Mouse (Mus musculus): ENCODE data around the gene Crb1.
"Not testable (repeated sequence)": the region's sequence is repeated elsewhere in the genome, so short reads cannot be mapped to it uniquely, and the experiment has no call there.

The Crb1 gene

GRCm38 (mm10) chr1:139371341-139371740 is 5.6 kb downstream of the Crb1 start:
- Histone ChIP-seq H3K36me3 (ENCODE audit: control insufficient read depth, insufficient read depth, low read length, poor library complexity, severe bottlenecking) (no peaks in the 10 kb centered on the region), H3K27me3 (ENCODE audit: control insufficient read depth, insufficient read depth, low read length, poor library complexity, severe bottlenecking) (no peaks in the 10 kb centered on the region)
- DNase-seq (ENCODE audit: low read depth, low spot score): no peak

DNA sequence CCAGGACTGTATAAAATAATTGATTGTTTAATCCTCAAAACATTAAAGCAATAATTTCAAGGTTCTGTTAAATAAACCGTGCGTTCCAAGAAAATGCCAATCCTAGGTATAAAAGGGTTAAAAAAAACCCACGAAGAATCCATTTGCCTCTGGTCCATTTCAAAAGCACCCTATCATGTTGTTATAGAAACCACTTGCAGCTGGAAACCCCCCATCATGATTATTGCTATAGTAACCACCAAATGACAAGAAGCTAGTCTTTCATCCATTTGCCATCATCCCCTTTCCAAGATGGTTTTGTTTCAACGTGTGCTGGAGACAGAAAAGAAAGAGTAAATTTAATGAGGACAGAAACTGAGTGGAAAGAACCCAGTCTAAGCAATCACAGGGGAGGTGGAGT is 28.3 kb downstream of the Crb1 start:
- no peak for DNase-seq (ENCODE audit: low read depth, low spot score)
- Histone ChIP-seq H3K36me3 (ENCODE audit: control insufficient read depth, insufficient read depth, low read length, poor library complexity, severe bottlenecking) (no peaks in the 10 kb centered on the region), H3K27me3 (ENCODE audit: control insufficient read depth, insufficient read depth, low read length, poor library complexity, severe bottlenecking) (no peaks in the 10 kb centered on the region)

- DNase-seq (ENCODE audit: low read depth, low spot score): peak; percentile 55
- H3K36me3 ChIP-seq (ENCODE audit: control insufficient read depth, insufficient read depth, low read length, poor library complexity, severe bottlenecking): no peaks in the 10 kb centered on the region
- no peaks in the 10 kb centered on the region for H3K27me3 ChIP-seq (ENCODE audit: control insufficient read depth, insufficient read depth, low read length, poor library complexity, severe bottlenecking)
These were observed 30.1 kb downstream of the Crb1 start for GRCm38 (mm10) chr1:139346602-139347371.

- Histone ChIP-seq H3K27me3 (ENCODE audit: control insufficient read depth, insufficient read depth, low read length, poor library complexity, severe bottlenecking) (no peaks in the 10 kb centered on the region), H3K36me3 (ENCODE audit: control insufficient read depth, insufficient read depth, low read length, poor library complexity, severe bottlenecking) (no peaks in the 10 kb centered on the region)
- DNase-seq (ENCODE audit: low read depth, low spot score): no peak
These were observed 30.8 kb downstream of the Crb1 start for GRCm38 (mm10) chr1:139346030-139346601.

DNA sequence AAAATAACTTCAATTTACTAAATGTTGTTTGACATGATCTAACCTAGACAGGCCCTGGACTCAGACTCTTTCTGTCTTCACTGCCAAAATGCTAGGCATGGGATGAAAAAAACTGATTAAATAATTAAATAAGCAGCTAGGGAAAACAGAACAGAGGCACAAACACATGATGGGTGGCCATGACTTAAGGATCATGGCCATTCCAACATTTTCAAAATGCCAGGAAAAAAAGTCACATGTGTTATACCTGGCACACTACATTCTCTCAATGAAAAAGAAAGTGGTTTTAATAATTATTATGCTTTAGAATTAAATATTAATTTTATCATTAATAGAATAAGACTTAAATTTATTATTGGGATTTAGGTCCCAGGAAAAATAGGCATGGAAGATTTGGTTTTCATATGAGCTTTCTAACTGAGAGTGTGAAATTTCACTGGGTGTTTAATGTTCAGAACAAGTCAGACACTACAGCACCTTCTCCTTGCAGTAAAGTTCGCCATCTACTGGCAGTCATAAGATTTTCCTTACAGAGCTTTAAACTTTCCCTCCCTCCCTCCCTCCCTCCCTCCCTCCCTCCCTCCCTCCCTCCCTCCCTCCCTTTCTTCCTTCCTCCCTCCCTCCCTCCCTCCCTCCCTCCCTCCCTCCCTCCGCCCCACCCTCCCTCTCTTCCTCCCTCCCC is 36.6 kb downstream of the Crb1 start:
- H3K36me3 ChIP-seq (ENCODE audit: control insufficient read depth, insufficient read depth, low read length, poor library complexity, severe bottlenecking): no peaks in the 10 kb centered on the region
- DNase-seq (ENCODE audit: low read depth, low spot score): peak; percentile 35

DNA sequence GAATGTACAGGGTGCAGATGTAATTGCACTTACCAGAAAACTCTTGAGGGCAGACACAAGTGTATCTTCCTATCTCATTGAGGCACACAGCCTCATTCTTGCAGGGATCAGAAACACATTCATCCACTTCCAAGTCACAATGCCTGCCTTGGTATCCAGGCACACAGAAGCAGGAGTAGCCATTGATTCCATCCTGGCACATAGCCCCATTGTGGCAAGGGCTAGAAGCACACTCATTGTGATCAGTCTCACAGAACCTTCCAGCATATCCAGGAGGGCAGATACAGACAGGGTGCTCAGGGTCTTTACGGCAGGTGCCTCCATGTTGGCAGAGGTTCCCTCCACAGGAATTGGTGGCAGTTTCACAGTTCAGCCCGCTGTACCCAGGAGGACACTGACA is 39.9 kb downstream of the Crb1 start:
- no peak for DNase-seq (ENCODE audit: low read depth, low spot score)
- H3K36me3 ChIP-seq (ENCODE audit: control insufficient read depth, insufficient read depth, low read length, poor library complexity, severe bottlenecking): no peaks in the 10 kb centered on the region
- no peaks in the 10 kb centered on the region for H3K27me3 ChIP-seq (ENCODE audit: control insufficient read depth, insufficient read depth, low read length, poor library complexity, severe bottlenecking)

More for the DNA sequence above, 36.6 kb downstream of the Crb1 start:
- no peaks in the 10 kb centered on the region for H3K27me3 ChIP-seq (ENCODE audit: control insufficient read depth, insufficient read depth, low read length, poor library complexity, severe bottlenecking)

- no peaks in the 10 kb centered on the region for H3K36me3 ChIP-seq (ENCODE audit: control insufficient read depth, insufficient read depth, low read length, poor library complexity, severe bottlenecking)
- no peaks in the 10 kb centered on the region for H3K27me3 ChIP-seq (ENCODE audit: control insufficient read depth, insufficient read depth, low read length, poor library complexity, severe bottlenecking)
- DNase-seq (ENCODE audit: low read depth, low spot score): no peak
These were observed 48.1 kb downstream of the Crb1 start for GRCm38 (mm10) chr1:139328811-139329210.

DNA sequence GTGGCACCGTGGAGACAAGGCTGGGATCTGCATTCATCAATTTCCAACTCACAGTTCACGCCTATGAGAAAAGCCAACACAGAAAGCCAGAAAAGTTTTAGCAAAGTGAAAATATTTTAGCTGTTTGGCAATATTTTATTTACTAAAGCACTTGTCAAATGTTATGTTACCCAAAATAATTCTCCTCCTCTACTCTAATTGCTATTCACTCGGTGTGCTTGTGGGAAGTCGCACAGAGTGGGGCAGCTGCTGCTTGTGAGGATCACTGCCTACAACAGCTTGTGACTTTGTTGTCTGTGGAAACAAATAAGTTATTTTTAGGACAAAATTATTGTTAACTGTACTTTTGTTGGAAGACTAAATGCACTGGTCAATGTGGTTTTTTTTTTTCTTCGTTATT is 48.6 kb downstream of the Crb1 start:
- no peak for DNase-seq (ENCODE audit: low read depth, low spot score)
- Histone ChIP-seq H3K36me3 (ENCODE audit: control insufficient read depth, insufficient read depth, low read length, poor library complexity, severe bottlenecking) (no peaks in the 10 kb centered on the region), H3K27me3 (ENCODE audit: control insufficient read depth, insufficient read depth, low read length, poor library complexity, severe bottlenecking) (no peaks in the 10 kb centered on the region)

DNA sequence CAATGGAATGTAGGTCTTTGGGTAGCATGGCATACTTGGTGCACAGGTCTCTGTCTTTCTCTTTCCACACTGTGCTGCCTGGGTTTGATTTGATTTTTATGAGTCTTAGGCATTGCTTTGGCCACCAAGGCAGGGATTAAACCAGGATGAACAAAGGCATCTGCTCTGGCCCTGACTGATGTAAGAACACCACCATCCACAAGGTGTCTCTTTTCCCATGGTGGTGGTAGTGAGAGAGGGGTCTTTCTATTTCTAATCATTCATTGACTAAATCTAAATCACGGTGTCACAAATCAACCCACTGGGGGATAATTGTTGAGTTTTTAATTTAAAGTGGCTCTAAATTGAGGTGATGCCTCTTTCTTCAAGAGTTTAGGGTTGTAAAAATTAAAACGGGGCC is 51.5 kb downstream of the Crb1 start:
- Histone ChIP-seq H3K27me3 (ENCODE audit: control insufficient read depth, insufficient read depth, low read length, poor library complexity, severe bottlenecking) (no peaks in the 10 kb centered on the region), H3K36me3 (ENCODE audit: control insufficient read depth, insufficient read depth, low read length, poor library complexity, severe bottlenecking) (no peaks in the 10 kb centered on the region)
- no peak for DNase-seq (ENCODE audit: low read depth, low spot score)

- H3K36me3 ChIP-seq (ENCODE audit: control insufficient read depth, insufficient read depth, low read length, poor library complexity, severe bottlenecking): no peaks in the 10 kb centered on the region
- DNase-seq (ENCODE audit: low read depth, low spot score): no peak
- H3K27me3 ChIP-seq (ENCODE audit: control insufficient read depth, insufficient read depth, low read length, poor library complexity, severe bottlenecking): no peaks in the 10 kb centered on the region
These were observed 57.1 kb downstream of the Crb1 start for GRCm38 (mm10) chr1:139319798-139320197.

- no peaks in the 10 kb centered on the region for H3K27me3 ChIP-seq (ENCODE audit: control insufficient read depth, insufficient read depth, low read length, poor library complexity, severe bottlenecking)
These were observed 62.5 kb downstream of the Crb1 start for GRCm38 (mm10) chr1:139314297-139314874.

GRCm38 (mm10) chr1:139308915-139309314 is 68.0 kb downstream of the Crb1 start:
- no peaks in the 10 kb centered on the region for H3K36me3 ChIP-seq (ENCODE audit: control insufficient read depth, insufficient read depth, low read length, poor library complexity, severe bottlenecking)
- no peaks in the 10 kb centered on the region for H3K27me3 ChIP-seq (ENCODE audit: control insufficient read depth, insufficient read depth, low read length, poor library complexity, severe bottlenecking)
- no peak for DNase-seq (ENCODE audit: low read depth, low spot score)

More at GRCm38 (mm10) chr1:139314297-139314874, 62.5 kb downstream of the Crb1 start:
- H3K36me3 ChIP-seq (ENCODE audit: control insufficient read depth, insufficient read depth, low read length, poor library complexity, severe bottlenecking): no peaks in the 10 kb centered on the region
- DNase-seq (ENCODE audit: low read depth, low spot score): no peak

DNA sequence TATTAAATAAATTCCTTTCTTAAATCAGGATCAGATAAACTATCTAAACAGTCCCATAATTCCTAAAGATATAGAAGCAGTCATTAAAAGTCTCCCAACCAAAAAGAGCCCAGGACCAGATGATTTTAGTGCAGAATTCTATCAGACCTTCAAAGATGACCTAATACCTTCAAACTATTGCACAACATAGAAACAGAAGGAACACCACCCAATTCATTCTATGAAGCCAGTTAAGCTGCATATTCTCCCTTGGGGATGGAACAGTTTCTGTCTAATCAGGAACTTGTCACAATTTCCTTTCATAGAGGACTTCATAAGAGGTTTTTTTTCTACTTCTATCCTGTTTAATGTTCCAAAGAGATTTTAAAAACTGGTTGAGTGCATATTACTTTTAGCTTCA is 74.4 kb downstream of the Crb1 start:
- not testable (repeated sequence) for DNase-seq (ENCODE audit: low read depth, low spot score); H3K36me3 ChIP-seq (ENCODE audit: control insufficient read depth, insufficient read depth, low read length, poor library complexity, severe bottlenecking); H3K27me3 ChIP-seq (ENCODE audit: control insufficient read depth, insufficient read depth, low read length, poor library complexity, severe bottlenecking)

- DNase-seq (ENCODE audit: low read depth, low spot score): no peak
- Histone ChIP-seq H3K36me3 (ENCODE audit: control insufficient read depth, insufficient read depth, low read length, poor library complexity, severe bottlenecking) (no peaks in the 10 kb centered on the region), H3K27me3 (ENCODE audit: control insufficient read depth, insufficient read depth, low read length, poor library complexity, severe bottlenecking) (no peaks in the 10 kb centered on the region)
These were observed 75.1 kb downstream of the Crb1 start for GRCm38 (mm10) chr1:139301830-139302229.

DNA sequence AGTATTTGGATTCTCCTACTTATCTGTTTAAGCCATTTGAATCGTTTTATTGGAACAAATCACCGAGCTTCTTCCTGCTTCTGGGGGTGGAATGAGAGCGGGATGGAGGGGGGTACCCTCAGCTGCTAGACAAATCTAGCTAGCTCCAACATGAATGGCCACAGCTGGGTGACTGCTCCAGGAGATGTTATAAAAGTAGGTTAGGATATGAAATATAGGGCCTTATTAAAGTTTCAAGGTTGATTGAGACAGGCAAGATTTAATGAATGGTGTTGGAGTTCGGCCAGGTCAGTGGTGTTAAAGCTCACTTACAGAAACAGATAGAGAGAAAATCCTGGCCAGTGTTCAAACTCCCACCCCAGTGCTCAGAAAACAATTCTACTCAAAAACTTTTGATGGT is 84.9 kb downstream of the Crb1 start:
- no peak for DNase-seq (ENCODE audit: low read depth, low spot score)
- no peaks in the 10 kb centered on the region for H3K27me3 ChIP-seq (ENCODE audit: control insufficient read depth, insufficient read depth, low read length, poor library complexity, severe bottlenecking)
- H3K36me3 ChIP-seq (ENCODE audit: control insufficient read depth, insufficient read depth, low read length, poor library complexity, severe bottlenecking): no peaks in the 10 kb centered on the region

Measured in splenic B cell, adult 2 months (primary cell).